Mouse (Mus musculus): ENCODE measurements around the gene Slc44a3.

DNA sequence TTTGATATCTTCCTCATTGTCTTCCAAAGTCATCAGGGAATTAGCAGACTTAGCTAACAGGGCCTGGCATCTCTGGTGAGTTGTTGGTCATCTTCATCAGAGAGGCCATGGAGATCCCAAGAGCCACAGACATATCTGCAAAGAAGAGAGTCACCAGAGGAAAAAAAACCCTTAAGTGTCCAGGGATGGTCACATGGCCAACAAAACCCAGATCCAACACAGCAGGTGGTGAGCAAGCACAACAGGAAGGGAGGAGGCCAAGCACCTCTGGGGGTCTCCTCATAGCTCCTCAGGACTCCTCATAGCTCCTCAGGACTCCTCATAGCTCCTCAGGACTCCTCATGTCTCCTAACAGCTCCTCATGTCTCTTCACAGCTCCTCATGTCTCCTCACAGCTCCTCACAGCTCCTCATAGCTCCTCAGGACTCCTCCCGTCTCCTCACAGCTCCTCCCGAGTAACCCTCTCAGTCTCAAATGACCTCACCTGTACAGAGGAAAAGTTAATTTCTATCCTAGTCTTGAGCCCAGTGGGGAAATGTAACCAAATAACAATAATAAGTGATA is 35.2 kb upstream of the Slc44a3 start:
- no peak for TF ChIP-seq POLR2A (IDR thresholded peaks at IDR 0.05; ENCODE audit: borderline replicate concordance, insufficient read depth, low read length)
- TF ChIP-seq CTCF (IDR thresholded peaks at IDR 0.05; ENCODE audit: borderline replicate concordance, insufficient read depth, low read depth, low read length), result no peak
